Mouse (Mus musculus) G1E (cell line): ENCODE results near the gene Hoxc12. TPM values are rescaled to one million over a fixed set of nuclear protein-coding genes. Genes with fewer than 3 reads are reported as not detected.

Experiments used
- ATAC-seq: 2 replicates; pipeline ENCODE4 v1.8.0; 2016; ENCODE audit warnings: mild to moderate bottlenecking; ENCODE audit not compliant: insufficient number of reproducible peaks, poor library complexity, low FRiP score, severe bottlenecking; ENCODE audit errors: extremely low read depth
- DNase-seq: peaks from one replicate; pipeline ENCODE4 v3.0.0; 2012; ENCODE audit warnings: low spot score
- H3K27me3 ChIP-seq: 2 replicates; pipeline ENCODE4 v1.6.1; 2012; ENCODE audit warnings: mild to moderate bottlenecking, low read length, inconsistent platforms; ENCODE audit not compliant: insufficient read depth
- H3K36me3 ChIP-seq: replicated peaks from 2 replicates; pipeline ENCODE3; 2012; ENCODE audit warnings: mild to moderate bottlenecking, inconsistent platforms
- H3K4me1 ChIP-seq: 2 replicates; pipeline ENCODE4 v1.6.1; 2012; ENCODE audit warnings: low read depth, low read length, inconsistent platforms, mixed read lengths; ENCODE audit not compliant: insufficient read depth
- H3K4me3 ChIP-seq: 2 replicates; pipeline ENCODE4 v1.5.1; 2012; ENCODE audit warnings: low read depth, mild to moderate bottlenecking, inconsistent platforms, low read length, moderate library complexity, mixed read lengths
- H3K9me3 ChIP-seq: replicated peaks from 2 replicates; pipeline ENCODE4 v1.6.1; 2012; ENCODE audit warnings: inconsistent platforms
- CTCF ChIP-seq: IDR thresholded peaks from 2 replicates; pipeline ENCODE4 v1.5.1; 2012; ENCODE audit warnings: low read depth, low read length, inconsistent platforms, mixed read lengths
- GATA1 ChIP-seq: IDR thresholded peaks from 2 replicates; pipeline ENCODE4 v1.6.1; 2012; ENCODE audit warnings: borderline replicate concordance, low read length, inconsistent platforms, mixed read lengths
- GATA2 ChIP-seq: IDR thresholded peaks from 2 replicates; pipeline ENCODE4 v1.6.1; 2012; ENCODE audit warnings: low read depth, low read length, inconsistent platforms, borderline replicate concordance
- POLR2AphosphoS5 ChIP-seq: IDR thresholded peaks from 2 replicates; pipeline ENCODE4 v1.6.1; 2012; ENCODE audit warnings: low read depth, low read length, inconsistent platforms; ENCODE audit not compliant: insufficient replicate concordance
- TAL1 ChIP-seq: conservative IDR thresholded peaks from 2 replicates; pipeline ENCODE4 v1.6.1; 2012; ENCODE audit warnings: low read depth, low read length, inconsistent platforms, mixed read lengths
- polyA plus RNA-seq: library from polyadenylated mRNA; stranded (reverse); fragments of >175 nt; gene quantifications from 2 replicates; pipeline ENCODE4 v1.2.3, GENCODE M21; 2012
- total RNA-seq, 2 experiments: library from RNA; stranded (forward) in 1 of 2; stranded (reverse) in 1 of 2; fragments of 200-1000 nt in 1 of 2; fragments of >200 nt in 1 of 2; fragmentation: Nextera tagmentation in 1 of 2; gene quantifications; 2 replicates each; pipeline ENCODE4 v1.2.3; 2014 to 2017

Gene Hoxc12
- total and polyA plus RNA-seq, 3 experiments = not detected

- ATAC-seq (no peak), DNase-seq (no peak)
- Histone ChIP-seq H3K36me3 (no peaks in the 10 kb centered on the region), H3K27me3 (peaks cover 89% of the 10 kb centered on the region), H3K4me1 (peaks cover 41% of the 10 kb centered on the region), H3K9me3 (no peaks in the 10 kb centered on the region), H3K4me3 (no peak overlapping the region)
- no peak for TF ChIP-seq TAL1
- TF ChIP-seq CTCF = no peak
- no peak for TF ChIP-seq GATA1
- TF ChIP-seq GATA2 = no peak
- TF ChIP-seq POLR2AphosphoS5 = no peak
Measured at GRCm38 (mm10) chr15:102962492-102962891, 25.9 kb downstream of the Hoxc12 start.

GRCm38 (mm10) chr15:102963259-102963658 is 26.7 kb downstream of the Hoxc12 start:
- TF ChIP-seq POLR2AphosphoS5 = no peak
- TF ChIP-seq GATA2 = no peak
- no peak for TF ChIP-seq CTCF
- TF ChIP-seq TAL1 = no peak
- no peak for TF ChIP-seq GATA1
- H3K27me3 ChIP-seq = peaks cover 88% of the 10 kb centered on the region
- H3K4me3 ChIP-seq = no peak overlapping the region
- no peaks in the 10 kb centered on the region for H3K36me3 ChIP-seq
- peaks cover 44% of the 10 kb centered on the region for H3K4me1 ChIP-seq
- DNase-seq = no peak
- H3K9me3 ChIP-seq = no peaks in the 10 kb centered on the region
- no peak for ATAC-seq

GRCm38 (mm10) chr15:102963671-102964640 is 27.4 kb downstream of the Hoxc12 start:
- DNase-seq (no peak), ATAC-seq (no peak)
- Histone ChIP-seq H3K27me3 (peaks cover 87% of the 10 kb centered on the region), H3K9me3 (no peaks in the 10 kb centered on the region), H3K36me3 (no peaks in the 10 kb centered on the region), H3K4me3 (peak overlapping the region; percentile 66; the same call in 1 of the 2 replicates), H3K4me1 (peaks cover 44% of the 10 kb centered on the region)
- no peak for TF ChIP-seq GATA2
- no peak for TF ChIP-seq GATA1
- TF ChIP-seq CTCF = no peak
- TF ChIP-seq TAL1 = no peak
- TF ChIP-seq POLR2AphosphoS5 = no peak

GRCm38 (mm10) chr15:102965003-102965891 is 28.7 kb downstream of the Hoxc12 start:
- Histone ChIP-seq H3K9me3 (no peaks in the 10 kb centered on the region), H3K27me3 (peaks cover 91% of the 10 kb centered on the region), H3K36me3 (no peaks in the 10 kb centered on the region), H3K4me1 (peaks cover 39% of the 10 kb centered on the region), H3K4me3 (no peak overlapping the region)
- TF ChIP-seq TAL1 = no peak
- no peak for TF ChIP-seq POLR2AphosphoS5
- no peak for TF ChIP-seq CTCF
- no peak for TF ChIP-seq GATA2
- TF ChIP-seq GATA1 = no peak
- no peak for DNase-seq
- no peak for ATAC-seq

GRCm38 (mm10) chr15:102965892-102966775 is 29.6 kb downstream of the Hoxc12 start:
- Histone ChIP-seq H3K9me3 (no peaks in the 10 kb centered on the region), H3K4me3 (peak overlapping the region; percentile 65; the same call in 1 of the 2 replicates), H3K27me3 (peaks cover 92% of the 10 kb centered on the region), H3K36me3 (no peaks in the 10 kb centered on the region), H3K4me1 (peaks cover 44% of the 10 kb centered on the region)
- ATAC-seq (peak; percentile 90), DNase-seq (peak; percentile 89)
- TF ChIP-seq GATA1 (no peak), CTCF (peak; percentile 92)
